Mouse (Mus musculus): ENCODE data around the gene Rtp4. TPM values are rescaled to one million over a fixed set of nuclear protein-coding genes. Genes with fewer than 3 reads are reported as not detected.

Gene Rtp4
- 4.8 and 6.1 TPM in 2 replicates for polyA plus RNA-seq (2015; fragmentation: Nextera tagmentation; extraction: Ambion mirVana)

- no peak for ATAC-seq (ENCODE audit: insufficient number of reproducible peaks, insufficient read depth, low FRiP score, low TSS enrichment, low read depth)
- no peaks in the 10 kb centered on the region for H3K36me3 ChIP-seq
- peak within 1 kb of the TSS; percentile 69 for H3K27ac ChIP-seq
- peak within 1 kb of the TSS; percentile 35 for H3K4me3 ChIP-seq
- H3K9me3 ChIP-seq, result no peaks in the 10 kb centered on the region
- H3K9ac ChIP-seq, result peak within 1 kb of the TSS; percentile 63
- under 1% methylated on average over 12 of the region's 12 CpGs for WGBS
- H3K27me3 ChIP-seq, result peaks cover 4% of the 10 kb centered on the region; the same call in 1 of the 2 replicates
- H3K4me2 ChIP-seq, result peak within 1 kb of the TSS; percentile 63
- H3K4me1 ChIP-seq, result peaks cover 72% of the 10 kb centered on the region
Measured at GRCm38 (mm10) chr16:23520235-23520871, at the start of gene Rtp4, which contains the start of gene Masp1. Gene Rtp4 (plus strand): TSS chr16:23520291. Gene Masp1 (minus strand): TSS chr16:23520815.

DNA sequence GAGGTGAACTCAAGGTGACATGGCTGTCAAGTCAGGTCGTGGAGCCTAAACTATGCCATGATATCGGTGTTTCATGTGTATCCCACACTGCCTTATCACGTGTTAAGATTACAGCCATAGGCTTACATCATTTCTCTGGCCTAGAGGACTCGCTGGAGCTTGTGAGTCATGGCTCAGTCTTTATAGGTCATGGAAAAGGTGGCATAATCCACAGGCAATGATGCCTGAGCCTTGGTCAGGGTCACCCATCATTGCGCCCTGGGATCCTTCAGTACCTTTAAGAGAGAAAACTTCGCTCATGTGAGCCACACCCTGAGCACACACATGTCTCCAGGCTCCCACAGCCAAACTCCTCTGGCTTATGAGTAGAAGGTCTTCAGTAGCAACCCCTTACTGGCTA, 48.5 kb upstream of the Rtp4 start:
- no peaks in the 10 kb centered on the region for H3K9me3 ChIP-seq
- no peaks in the 10 kb centered on the region for H3K36me3 ChIP-seq
- H3K4me1 ChIP-seq, result no peaks in the 10 kb centered on the region
- ATAC-seq (ENCODE audit: insufficient number of reproducible peaks, insufficient read depth, low FRiP score, low TSS enrichment, low read depth), result no peak
- H3K4me2 ChIP-seq, result no peak overlapping the region
- H3K4me3 ChIP-seq, result no peak overlapping the region
- no peak overlapping the region for H3K9ac ChIP-seq
- 91% methylated on average over 6 of the region's 6 CpGs for WGBS
- H3K27ac ChIP-seq, result no peak overlapping the region
- no peaks in the 10 kb centered on the region for H3K27me3 ChIP-seq

DNA sequence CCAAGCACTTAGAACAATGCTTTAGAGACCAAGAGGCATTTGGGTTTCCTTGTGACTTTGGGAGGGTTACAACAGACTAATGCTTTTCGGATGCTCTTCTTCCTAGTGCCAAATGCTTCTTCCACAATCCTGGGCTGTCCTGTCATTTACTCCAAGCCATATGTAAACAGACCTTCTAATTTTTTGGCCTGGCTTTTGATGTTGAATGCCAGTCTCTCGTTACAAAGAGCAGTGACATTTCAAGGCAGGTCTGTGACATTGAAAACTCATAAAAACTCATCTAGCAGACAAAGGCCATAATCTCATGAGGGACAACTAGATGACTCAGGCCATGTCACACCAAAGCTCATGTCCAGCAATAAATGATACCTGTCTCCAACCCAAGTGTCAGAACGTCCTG, 48.0 kb upstream of the Rtp4 start:
- no peak overlapping the region for H3K9ac ChIP-seq
- 64% methylated on average over 3 of the region's 3 CpGs for WGBS
- H3K4me3 ChIP-seq, result no peak overlapping the region
- no peak for ATAC-seq (ENCODE audit: insufficient number of reproducible peaks, insufficient read depth, low FRiP score, low TSS enrichment, low read depth)
- no peak overlapping the region for H3K27ac ChIP-seq
- H3K36me3 ChIP-seq, result no peaks in the 10 kb centered on the region
- H3K4me1 ChIP-seq, result no peaks in the 10 kb centered on the region
- H3K9me3 ChIP-seq, result no peaks in the 10 kb centered on the region
- H3K4me2 ChIP-seq, result no peak overlapping the region
- no peaks in the 10 kb centered on the region for H3K27me3 ChIP-seq

GRCm38 (mm10) chr16:23475651-23476050, 44.4 kb upstream of the Rtp4 start:
- WGBS, result 78% methylated on average over 4 of the region's 4 CpGs
- Histone ChIP-seq H3K27ac (no peak overlapping the region), H3K36me3 (no peaks in the 10 kb centered on the region), H3K9me3 (no peaks in the 10 kb centered on the region), H3K27me3 (no peaks in the 10 kb centered on the region), H3K4me1 (no peaks in the 10 kb centered on the region), H3K4me3 (no peak overlapping the region), H3K4me2 (no peak overlapping the region), H3K9ac (no peak overlapping the region)
- ATAC-seq (ENCODE audit: insufficient number of reproducible peaks, insufficient read depth, low FRiP score, low TSS enrichment, low read depth), result no peak

GRCm38 (mm10) chr16:23476598-23476997, 43.5 kb upstream of the Rtp4 start:
- Histone ChIP-seq H3K9me3 (no peaks in the 10 kb centered on the region), H3K4me2 (no peak overlapping the region), H3K4me3 (no peak overlapping the region), H3K36me3 (no peaks in the 10 kb centered on the region), H3K27me3 (no peaks in the 10 kb centered on the region), H3K9ac (no peak overlapping the region), H3K4me1 (no peaks in the 10 kb centered on the region), H3K27ac (no peak overlapping the region)
- ATAC-seq (ENCODE audit: insufficient number of reproducible peaks, insufficient read depth, low FRiP score, low TSS enrichment, low read depth), result no peak

DNA sequence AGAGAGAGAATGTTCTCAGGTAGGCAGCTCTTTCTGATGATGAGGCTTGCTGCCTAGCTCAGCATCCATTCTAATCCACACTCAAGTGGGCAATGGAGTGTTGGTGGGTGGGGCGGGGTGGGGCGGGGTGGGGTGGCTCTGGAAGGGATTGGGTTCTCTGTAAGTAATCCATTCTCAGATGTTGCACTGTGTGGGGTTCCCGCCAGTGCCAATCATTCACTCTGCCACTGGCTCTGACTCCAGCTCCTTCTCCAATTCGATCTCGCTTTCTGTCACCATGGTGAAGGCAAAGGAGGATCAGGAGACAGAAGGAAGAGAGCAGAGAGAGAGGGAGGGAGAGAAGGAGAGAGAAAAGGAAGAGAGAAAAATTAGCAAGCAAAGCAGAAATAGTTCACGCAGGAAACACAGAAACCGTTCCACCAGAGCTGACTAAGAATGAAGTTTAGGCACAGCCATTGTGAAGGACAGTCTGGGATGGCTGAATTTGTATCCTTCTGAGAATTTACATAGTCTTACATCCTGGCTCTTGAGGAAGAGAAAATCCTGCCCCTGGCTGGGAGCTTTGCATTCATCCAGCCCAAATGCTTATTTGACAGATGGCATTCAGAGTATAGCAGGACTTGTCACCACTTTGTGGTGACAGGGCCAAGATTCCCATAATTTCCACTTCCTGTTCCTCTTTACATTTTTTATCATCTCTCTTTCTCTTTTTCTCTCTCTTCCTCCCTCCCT, 40.1 kb upstream of the Rtp4 start:
- no peak for ATAC-seq (ENCODE audit: insufficient number of reproducible peaks, insufficient read depth, low FRiP score, low TSS enrichment, low read depth)
- Histone ChIP-seq H3K36me3 (no peaks in the 10 kb centered on the region), H3K4me3 (no peak overlapping the region), H3K27me3 (no peaks in the 10 kb centered on the region), H3K4me2 (no peak overlapping the region), H3K9me3 (no peaks in the 10 kb centered on the region), H3K4me1 (no peaks in the 10 kb centered on the region), H3K9ac (no peak overlapping the region), H3K27ac (no peak overlapping the region)
- WGBS, result 75% methylated on average over 7 of the region's 7 CpGs

DNA sequence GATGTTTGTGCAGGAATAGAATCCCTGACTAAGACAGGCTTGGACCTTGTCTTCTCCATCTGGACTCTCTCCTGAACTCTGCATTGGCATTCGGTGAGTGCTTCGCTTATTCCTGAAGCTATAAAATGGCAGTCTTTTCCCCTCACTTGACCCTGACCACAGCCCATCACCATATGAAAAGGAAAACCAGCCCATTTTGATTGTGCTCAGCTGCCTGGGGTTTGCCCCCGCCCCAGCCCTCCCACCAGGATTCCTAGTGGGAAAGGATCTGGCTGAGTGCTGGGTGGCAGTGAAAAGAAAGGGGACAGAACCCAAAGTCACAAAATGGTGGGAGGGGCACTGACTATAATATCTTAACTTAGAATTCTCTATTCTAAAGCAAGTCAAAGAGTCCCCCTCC, 37.9 kb upstream of the Rtp4 start:
- Histone ChIP-seq H3K4me2 (no peak overlapping the region), H3K4me3 (no peak overlapping the region), H3K27ac (no peak overlapping the region), H3K36me3 (no peaks in the 10 kb centered on the region), H3K27me3 (no peaks in the 10 kb centered on the region), H3K9ac (no peak overlapping the region), H3K4me1 (no peaks in the 10 kb centered on the region), H3K9me3 (no peaks in the 10 kb centered on the region)
- 72% methylated on average over 3 of the region's 3 CpGs for WGBS
- ATAC-seq (ENCODE audit: insufficient number of reproducible peaks, insufficient read depth, low FRiP score, low TSS enrichment, low read depth), result no peak

DNA sequence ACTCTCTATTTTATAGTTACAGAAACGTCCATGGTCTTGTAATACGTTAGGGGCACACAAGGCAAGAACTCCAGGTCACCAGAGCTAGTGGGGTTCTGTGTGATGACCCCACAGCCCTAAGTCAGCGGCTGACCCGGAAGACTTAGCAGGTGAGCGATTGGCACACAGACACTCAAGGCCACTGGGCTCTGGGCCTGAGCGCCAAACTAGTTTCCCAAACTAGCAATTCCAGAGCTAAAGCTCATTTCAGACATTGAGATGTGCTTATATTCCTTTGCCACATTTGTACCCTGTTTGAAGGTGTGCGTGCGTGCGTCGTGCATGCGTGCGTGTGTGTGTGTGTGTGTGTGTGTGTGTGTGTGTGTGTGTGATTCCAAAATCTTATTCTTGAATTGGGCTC, 37.2 kb upstream of the Rtp4 start:
- no peak overlapping the region for H3K4me2 ChIP-seq
- H3K27me3 ChIP-seq, result no peaks in the 10 kb centered on the region
- no peak overlapping the region for H3K4me3 ChIP-seq
- no peak for ATAC-seq (ENCODE audit: insufficient number of reproducible peaks, insufficient read depth, low FRiP score, low TSS enrichment, low read depth)
- no peak overlapping the region for H3K9ac ChIP-seq
- 94% methylated on average over 12 of the region's 12 CpGs for WGBS
- no peak overlapping the region for H3K27ac ChIP-seq
- H3K4me1 ChIP-seq, result no peaks in the 10 kb centered on the region
- H3K9me3 ChIP-seq, result no peaks in the 10 kb centered on the region
- no peaks in the 10 kb centered on the region for H3K36me3 ChIP-seq

- no peaks in the 10 kb centered on the region for H3K9me3 ChIP-seq
- no peaks in the 10 kb centered on the region for H3K27me3 ChIP-seq
- no peak overlapping the region for H3K4me3 ChIP-seq
- no peak overlapping the region for H3K9ac ChIP-seq
- no peak overlapping the region for H3K4me2 ChIP-seq
- WGBS, result 79% methylated on average over 10 of the region's 10 CpGs
- ATAC-seq (ENCODE audit: insufficient number of reproducible peaks, insufficient read depth, low FRiP score, low TSS enrichment, low read depth), result no peak
- no peaks in the 10 kb centered on the region for H3K36me3 ChIP-seq
- H3K27ac ChIP-seq, result no peak overlapping the region
- no peaks in the 10 kb centered on the region for H3K4me1 ChIP-seq
Measured at GRCm38 (mm10) chr16:23483292-23483691, 36.8 kb upstream of the Rtp4 start.

DNA sequence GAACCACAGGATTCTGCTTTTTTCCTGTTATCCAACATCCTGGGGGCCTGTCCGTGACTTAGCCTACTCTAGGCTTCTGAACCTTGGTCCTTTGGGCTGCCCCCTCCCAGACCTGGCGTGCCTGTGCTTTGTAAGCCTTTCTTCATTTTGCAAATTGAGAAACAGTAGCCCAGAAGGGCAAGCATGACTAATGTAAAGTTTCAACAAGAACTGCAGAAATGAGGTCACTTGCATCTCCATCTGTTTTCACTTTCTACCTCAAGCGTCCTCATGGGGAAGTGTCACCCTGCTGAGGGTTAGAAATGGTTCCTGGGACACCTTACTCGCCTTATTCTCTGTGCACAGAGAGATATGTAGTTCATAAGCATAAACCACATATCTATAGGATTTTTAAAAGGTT, 27.3 kb upstream of the Rtp4 start:
- H3K27me3 ChIP-seq, result no peaks in the 10 kb centered on the region
- no peaks in the 10 kb centered on the region for H3K9me3 ChIP-seq
- no peak overlapping the region for H3K27ac ChIP-seq
- H3K4me2 ChIP-seq, result no peak overlapping the region
- 0 out of 2 replicates have a peak, but pooled peaks cover 5% of the 10 kb centered on the region for H3K4me1 ChIP-seq
- WGBS, result 37% methylated on average over 4 of the region's 4 CpGs
- H3K36me3 ChIP-seq, result no peaks in the 10 kb centered on the region
- no peak for ATAC-seq (ENCODE audit: insufficient number of reproducible peaks, insufficient read depth, low FRiP score, low TSS enrichment, low read depth)
- H3K4me3 ChIP-seq, result no peak overlapping the region
- H3K9ac ChIP-seq, result no peak overlapping the region

GRCm38 (mm10) chr16:23496245-23496924, 23.7 kb upstream of the Rtp4 start:
- Histone ChIP-seq H3K4me2 (no peak overlapping the region), H3K27me3 (no peaks in the 10 kb centered on the region), H3K4me1 (0 out of 2 replicates have a peak, but pooled peaks cover 5% of the 10 kb centered on the region), H3K36me3 (no peaks in the 10 kb centered on the region), H3K4me3 (no peak overlapping the region), H3K9ac (no peak overlapping the region), H3K27ac (no peak overlapping the region), H3K9me3 (no peaks in the 10 kb centered on the region)
- no peak for ATAC-seq (ENCODE audit: insufficient number of reproducible peaks, insufficient read depth, low FRiP score, low TSS enrichment, low read depth)
- WGBS, result 51% methylated on average over 8 of the region's 8 CpGs

- Histone ChIP-seq H3K27me3 (no peaks in the 10 kb centered on the region), H3K4me2 (no peak overlapping the region), H3K27ac (no peak overlapping the region), H3K36me3 (no peaks in the 10 kb centered on the region), H3K9me3 (no peaks in the 10 kb centered on the region), H3K4me1 (0 out of 2 replicates have a peak, but pooled peaks cover 5% of the 10 kb centered on the region), H3K4me3 (no peak overlapping the region), H3K9ac (no peak overlapping the region)
- no peak for ATAC-seq (ENCODE audit: insufficient number of reproducible peaks, insufficient read depth, low FRiP score, low TSS enrichment, low read depth)
- 13% methylated on average over 3 of the region's 3 CpGs for WGBS
Measured at GRCm38 (mm10) chr16:23497440-23497839, 22.7 kb upstream of the Rtp4 start.
